Mouse (Mus musculus): Measurements from ENCODE around the gene Ajm1. TPM values are rescaled to one million over a fixed set of nuclear protein-coding genes. Genes with fewer than 3 reads are reported as not detected.

Ajm1 gene
- 1 to 10 TPM in 15 of 26 experiments, under 1 TPM in 11; 0.28 to 3.6 (median 1.1) TPM for total RNA-seq (2018; cell fraction: chromatin; rRNA removed)
- total RNA-seq (2018; cell fraction: cytosol; rRNA removed), result under 1 TPM; 0.04 to 0.44 (median 0.14) TPM
- total RNA-seq (2018; cell fraction: nucleus; rRNA removed), result 1 to 10 TPM in 11 of 26 experiments, under 1 TPM in 14, not detected in 1; 0.27 to 2.4 (median 0.85) TPM
- 0.07 to 0.50 TPM (median 0.26 TPM) in 3 replicates for polyA plus RNA-seq (2018)

GRCm38 (mm10) chr2:25581294-25581864 is at the start of gene Ajm1:
TSS of gene Ajm1 (minus strand) at chr2:25581757.
- 9% methylated on average over 19 of the region's 19 CpGs for WGBS (ENCODE audit: missing documents)
- H3K4me3 ChIP-seq (ENCODE audit: inconsistent target), result peak within 1 kb of the TSS; percentile 8; the same call in 1 of the 2 replicates
- H3K27ac ChIP-seq, result 0 out of 2 replicates have a peak within 1 kb of the TSS, but pooled peaks have one; percentile 10
- no peaks in the 10 kb centered on the region for H3K79me2 ChIP-seq (ENCODE audit: inconsistent target)
- H3K36me3 ChIP-seq (ENCODE audit: inconsistent target), result peaks cover 27% of the 10 kb centered on the region

GRCm38 (mm10) chr2:25628738-25629137 is 47.2 kb upstream of the Ajm1 start:
- H3K27ac ChIP-seq, result peak overlapping the region; percentile 51
- H3K79me2 ChIP-seq (ENCODE audit: inconsistent target), result no peaks in the 10 kb centered on the region
- no peak overlapping the region for H3K4me3 ChIP-seq (ENCODE audit: inconsistent target)
- WGBS (ENCODE audit: missing documents), result 86% methylated on average over 4 of the region's 4 CpGs
- H3K36me3 ChIP-seq (ENCODE audit: inconsistent target), result no peaks in the 10 kb centered on the region

- H3K4me3 ChIP-seq (ENCODE audit: inconsistent target), result no peak within 1 kb of the TSS
- no peaks in the 10 kb centered on the region for H3K79me2 ChIP-seq (ENCODE audit: inconsistent target)
- WGBS (ENCODE audit: missing documents), result 61% methylated on average over 6 of the region's 6 CpGs
- H3K36me3 ChIP-seq (ENCODE audit: inconsistent target), result no peaks in the 10 kb centered on the region
- peak within 1 kb of the TSS; percentile 51 for H3K27ac ChIP-seq
Observed at GRCm38 (mm10) chr2:25627811-25628210, 46.3 kb upstream of the Ajm1 start, which contains the start of gene Fcna. TSS of gene Fcna (minus strand) at chr2:25628030.

- no peak overlapping the region for H3K27ac ChIP-seq
- no peaks in the 10 kb centered on the region for H3K79me2 ChIP-seq (ENCODE audit: inconsistent target)
- 54% methylated on average over 5 of the region's 5 CpGs for WGBS (ENCODE audit: missing documents)
- H3K4me3 ChIP-seq (ENCODE audit: inconsistent target), result no peak overlapping the region
- no peaks in the 10 kb centered on the region for H3K36me3 ChIP-seq (ENCODE audit: inconsistent target)
Observed at GRCm38 (mm10) chr2:25625986-25626385, 44.4 kb upstream of the Ajm1 start.

- peak within 1 kb of the TSS; percentile 62 for H3K27ac ChIP-seq
- no peaks in the 10 kb centered on the region for H3K36me3 ChIP-seq (ENCODE audit: inconsistent target)
- WGBS (ENCODE audit: missing documents), result 8% methylated on average over 34 of the region's 34 CpGs
- H3K4me3 ChIP-seq (ENCODE audit: inconsistent target), result peak within 1 kb of the TSS; percentile 63
- H3K79me2 ChIP-seq (ENCODE audit: inconsistent target), result no peaks in the 10 kb centered on the region
Observed at GRCm38 (mm10) chr2:25621229-25622200, 40.0 kb upstream of the Ajm1 start, which contains the start of gene Tmem141. TSS of gene Tmem141 (minus strand) at chr2:25622005.

GRCm38 (mm10) chr2:25620852-25621228 is 39.3 kb upstream of the Ajm1 start:
- Histone ChIP-seq H3K4me3 (ENCODE audit: inconsistent target) (peak overlapping the region; percentile 63), H3K36me3 (ENCODE audit: inconsistent target) (no peaks in the 10 kb centered on the region), H3K79me2 (ENCODE audit: inconsistent target) (no peaks in the 10 kb centered on the region), H3K27ac (peak overlapping the region; percentile 62)
- 48% methylated on average over 3 of the region's 4 CpGs for WGBS (ENCODE audit: missing documents)

GRCm38 (mm10) chr2:25620386-25620785 is 38.8 kb upstream of the Ajm1 start:
- WGBS (ENCODE audit: missing documents), result 60% methylated on average over 6 of the region's 6 CpGs
- no peaks in the 10 kb centered on the region for H3K36me3 ChIP-seq (ENCODE audit: inconsistent target)
- H3K79me2 ChIP-seq (ENCODE audit: inconsistent target), result no peaks in the 10 kb centered on the region
- 0 out of 2 replicates have a peak overlapping the region, but pooled peaks have one; percentile 62 for H3K27ac ChIP-seq
- H3K4me3 ChIP-seq (ENCODE audit: inconsistent target), result no peak overlapping the region

- 87% methylated on average over 3 of the region's 3 CpGs for WGBS (ENCODE audit: missing documents)
- no peaks in the 10 kb centered on the region for H3K36me3 ChIP-seq (ENCODE audit: inconsistent target)
- no peaks in the 10 kb centered on the region for H3K79me2 ChIP-seq (ENCODE audit: inconsistent target)
- no peak within 1 kb of the TSS for H3K27ac ChIP-seq
- H3K4me3 ChIP-seq (ENCODE audit: inconsistent target), result no peak within 1 kb of the TSS
Observed at GRCm38 (mm10) chr2:25617578-25617977, 36.0 kb upstream of the Ajm1 start, which contains the start of gene Ccdc183. TSS of gene Ccdc183 (minus strand) at chr2:25617678.

GRCm38 (mm10) chr2:25616398-25616797 is 34.8 kb upstream of the Ajm1 start:
- no peaks in the 10 kb centered on the region for H3K36me3 ChIP-seq (ENCODE audit: inconsistent target)
- WGBS (ENCODE audit: missing documents), result 40% methylated on average over 18 of the region's 22 CpGs
- H3K79me2 ChIP-seq (ENCODE audit: inconsistent target), result no peaks in the 10 kb centered on the region
- no peak overlapping the region for H3K4me3 ChIP-seq (ENCODE audit: inconsistent target)
- H3K27ac ChIP-seq, result no peak overlapping the region

- Histone ChIP-seq H3K79me2 (ENCODE audit: inconsistent target) (peaks cover 42% of the 10 kb centered on the region), H3K36me3 (ENCODE audit: inconsistent target) (peaks cover under 1% of the 10 kb centered on the region; the same call in 1 of the 2 replicates), H3K4me3 (ENCODE audit: inconsistent target) (no peak overlapping the region), H3K27ac (no peak overlapping the region)
- 56% methylated on average over 10 of the region's 10 CpGs for WGBS (ENCODE audit: missing documents)
Observed at GRCm38 (mm10) chr2:25608671-25609070, 27.1 kb upstream of the Ajm1 start.

- no peak within 1 kb of the TSS for H3K27ac ChIP-seq
- peaks cover 49% of the 10 kb centered on the region for H3K79me2 ChIP-seq (ENCODE audit: inconsistent target)
Observed at GRCm38 (mm10) chr2:25607761-25608622, 26.4 kb upstream of the Ajm1 start, which contains the start of gene Rabl6. TSS of gene Rabl6 (minus strand) at chr2:25608521.

GRCm38 (mm10) chr2:25602526-25602925 is 21.0 kb upstream of the Ajm1 start:
- Histone ChIP-seq H3K4me3 (ENCODE audit: inconsistent target) (no peak overlapping the region), H3K27ac (no peak overlapping the region), H3K79me2 (ENCODE audit: inconsistent target) (peaks cover 49% of the 10 kb centered on the region), H3K36me3 (ENCODE audit: inconsistent target) (peaks cover 50% of the 10 kb centered on the region)
- WGBS (ENCODE audit: missing documents), result 93% methylated on average over 4 of the region's 5 CpGs

More at GRCm38 (mm10) chr2:25607761-25608622, 26.4 kb upstream of the Ajm1 start, which contains the start of gene Rabl6:
- Histone ChIP-seq H3K36me3 (ENCODE audit: inconsistent target) (peaks cover 4% of the 10 kb centered on the region; the same call in 1 of the 2 replicates), H3K4me3 (ENCODE audit: inconsistent target) (peak within 1 kb of the TSS; percentile 42)
- under 1% methylated on average over 64 of the region's 80 CpGs for WGBS (ENCODE audit: missing documents)

- H3K36me3 ChIP-seq (ENCODE audit: inconsistent target), result peaks cover 75% of the 10 kb centered on the region
- 88% methylated on average over 2 of the region's 2 CpGs for WGBS (ENCODE audit: missing documents)
- no peak overlapping the region for H3K4me3 ChIP-seq (ENCODE audit: inconsistent target)
- no peak overlapping the region for H3K27ac ChIP-seq
- H3K79me2 ChIP-seq (ENCODE audit: inconsistent target), result peaks cover 25% of the 10 kb centered on the region; the same call in 1 of the 2 replicates
Observed at GRCm38 (mm10) chr2:25600037-25600436, 18.5 kb upstream of the Ajm1 start.
